Mouse (Mus musculus) stomach, postnatal 0 days (tissue): ENCODE results near the gene Tmem235. TPM values are rescaled to one million over a fixed set of nuclear protein-coding genes. Genes with fewer than 3 reads are reported as not detected.

ENCODE experiments used
- ATAC-seq: fragments of 200-750 bp; cut with Nextera tagmentation; 2 replicates; pipeline ENCODE4 v1.8.0; 2017; ENCODE audit not compliant: low FRiP score, low TSS enrichment
- DNase-seq: peaks from one replicate; pipeline ENCODE4 v3.0.0-alpha.2; 2016; ENCODE audit warnings: low spot score
- H3K27ac ChIP-seq: fragments of 300-500 bp; sonication (generic); replicated peaks from 2 replicates; pipeline ENCODE4 v1.5.1; 2014; ENCODE audit warnings: mild to moderate bottlenecking, control low read depth
- H3K27me3 ChIP-seq: fragments of 300-500 bp; sonication (generic); 2 replicates; pipeline ENCODE4 v1.6.1; 2014; ENCODE audit warnings: low read length; ENCODE audit not compliant: control insufficient read depth, insufficient read depth
- H3K36me3 ChIP-seq: fragments of 300-500 bp; sonication (generic); 2 replicates; pipeline ENCODE4 v1.6.1; 2014; ENCODE audit warnings: low read length, mixed read lengths; ENCODE audit not compliant: control insufficient read depth, insufficient read depth
- H3K4me1 ChIP-seq: fragments of 300-500 bp; sonication (generic); replicated peaks from 2 replicates; pipeline ENCODE4 v1.6.1; 2014; ENCODE audit warnings: antibody characterized with exemption; ENCODE audit not compliant: control insufficient read depth, insufficient read depth
- H3K4me2 ChIP-seq: fragments of 300-500 bp; sonication (generic); replicated peaks from 2 replicates; pipeline ENCODE4 v1.6.1; 2014; ENCODE audit warnings: low read depth, mild to moderate bottlenecking, control low read depth, moderate library complexity
- H3K4me3 ChIP-seq: fragments of 300-500 bp; sonication (generic); 2 replicates; pipeline ENCODE4 v1.5.1; 2014; ENCODE audit warnings: low read depth, low read length, control low read depth
- H3K9ac ChIP-seq: fragments of 300-500 bp; sonication (generic); 2 replicates; pipeline ENCODE4 v1.6.1; 2014; ENCODE audit warnings: mild to moderate bottlenecking, low read length, control low read depth, mixed read lengths
- H3K9me3 ChIP-seq: fragments of 300-500 bp; sonication (generic); 2 replicates; pipeline ENCODE4 v1.6.1; 2016; ENCODE audit warnings: low read length; ENCODE audit not compliant: control insufficient read depth
- CTCF ChIP-seq: IDR thresholded peaks from 2 replicates; pipeline ENCODE4 v1.5.1; 2016; ENCODE audit warnings: antibody characterized with exemption, low read depth, mild to moderate bottlenecking, moderate library complexity
- EP300 ChIP-seq: optimal IDR thresholded peaks from 2 replicates; pipeline ENCODE3; 2016; ENCODE audit warnings: antibody characterized with exemption
- WGBS: fragments of 180-500 bp; shearing (Covaris S2); extraction: QIAGEN DNeasy Blood & Tissue Kit; methylation state at CpG from one replicate; pipeline ENCODE4 v1.1.7; 2014; 5-methylcytosine and 5-hydroxymethylcytosine counted together
- polyA plus RNA-seq: library from polyadenylated mRNA; unstranded; fragments of >200 nt; fragmentation: Nextera tagmentation; extraction: Ambion mirVana; gene quantifications from 2 replicates; pipeline ENCODE4 v1.2.1, GENCODE M21; 2015

Gene Tmem235
- polyA plus RNA-seq, 1 experiment from 2014 or later: not detected

GRCm38 (mm10) chr11:117858392-117858791, 2.2 kb upstream of the Tmem235 start:
- WGBS: 67% methylated on average over 3 of the region's 3 CpGs
- Histone ChIP-seq H3K36me3 (no peaks in the 10 kb centered on the region; the same call in 1 of the 2 replicates), H3K27me3 (peaks cover 3% of the 10 kb centered on the region; the same call in 1 of the 2 replicates), H3K4me1 (no peaks in the 10 kb centered on the region), H3K4me3 (no peak overlapping the region), H3K9me3 (no peaks in the 10 kb centered on the region), H3K4me2 (no peak overlapping the region), H3K9ac (no peak overlapping the region), H3K27ac (no peak overlapping the region)
- TF ChIP-seq EP300 (no peak), CTCF (no peak)
- ATAC-seq (no peak), DNase-seq (no peak)

GRCm38 (mm10) chr11:117863174-117863856, 2.8 kb downstream of the Tmem235 start:
- Histone ChIP-seq H3K27ac (no peak overlapping the region), H3K4me2 (no peak overlapping the region), H3K9me3 (no peaks in the 10 kb centered on the region), H3K4me1 (0 out of 2 replicates have a peak, but pooled peaks cover 2% of the 10 kb centered on the region), H3K36me3 (no peaks in the 10 kb centered on the region), H3K9ac (no peak overlapping the region), H3K27me3 (peaks cover 3% of the 10 kb centered on the region; the same call in 1 of the 2 replicates), H3K4me3 (no peak overlapping the region)
- ATAC-seq (no peak), DNase-seq (no peak)
- TF ChIP-seq CTCF: no peak
- TF ChIP-seq EP300: no peak
- WGBS: 32% methylated on average over 11 of the region's 11 CpGs

GRCm38 (mm10) chr11:117864805-117865204, 4.3 kb downstream of the Tmem235 start:
- Histone ChIP-seq H3K9me3 (no peaks in the 10 kb centered on the region), H3K4me2 (no peak overlapping the region), H3K4me1 (0 out of 2 replicates have a peak, but pooled peaks cover 2% of the 10 kb centered on the region), H3K27ac (no peak overlapping the region), H3K4me3 (no peak overlapping the region), H3K9ac (no peak overlapping the region), H3K27me3 (peaks cover 3% of the 10 kb centered on the region; the same call in 1 of the 2 replicates), H3K36me3 (no peaks in the 10 kb centered on the region)
- 75% methylated on average over 2 of the region's 2 CpGs for WGBS
- no peak for TF ChIP-seq EP300
- ATAC-seq: no peak
- no peak for DNase-seq

- peaks cover 2% of the 10 kb centered on the region; the same call in 1 of the 2 replicates for H3K27me3 ChIP-seq
- H3K4me3 ChIP-seq: no peak overlapping the region
- H3K9me3 ChIP-seq: no peaks in the 10 kb centered on the region
- no peak for DNase-seq
- H3K4me2 ChIP-seq: no peak overlapping the region
- ATAC-seq: no peak
- H3K4me1 ChIP-seq: 0 out of 2 replicates have a peak, but pooled peaks cover 2% of the 10 kb centered on the region
- H3K36me3 ChIP-seq: no peaks in the 10 kb centered on the region
- H3K9ac ChIP-seq: no peak overlapping the region
- no peak for TF ChIP-seq CTCF
- TF ChIP-seq EP300: no peak
- no peak overlapping the region for H3K27ac ChIP-seq
- 47% methylated on average over 6 of the region's 6 CpGs for WGBS
Measured at GRCm38 (mm10) chr11:117865988-117866387, 5.4 kb downstream of the Tmem235 start.

GRCm38 (mm10) chr11:117870688-117871365, 10.3 kb downstream of the Tmem235 start:
- 39% methylated on average over 12 of the region's 12 CpGs for WGBS

GRCm38 (mm10) chr11:117871376-117871775, 10.8 kb downstream of the Tmem235 start:
- H3K4me1 ChIP-seq: no peaks in the 10 kb centered on the region
- no peak overlapping the region for H3K27ac ChIP-seq
- DNase-seq (no peak), ATAC-seq (no peak)
- no peaks in the 10 kb centered on the region for H3K36me3 ChIP-seq
- H3K9me3 ChIP-seq: no peaks in the 10 kb centered on the region
- no peak overlapping the region for H3K4me2 ChIP-seq
- 75% methylated on average over 5 of the region's 5 CpGs for WGBS
- no peak overlapping the region for H3K4me3 ChIP-seq
- TF ChIP-seq CTCF (no peak), EP300 (no peak)
- H3K27me3 ChIP-seq: no peaks in the 10 kb centered on the region
- no peak overlapping the region for H3K9ac ChIP-seq

More at GRCm38 (mm10) chr11:117870688-117871365, 10.3 kb downstream of the Tmem235 start:
- Histone ChIP-seq H3K27ac (no peak overlapping the region), H3K9me3 (no peaks in the 10 kb centered on the region), H3K27me3 (no peaks in the 10 kb centered on the region), H3K4me3 (no peak overlapping the region), H3K36me3 (no peaks in the 10 kb centered on the region), H3K4me1 (0 out of 2 replicates have a peak, but pooled peaks cover 2% of the 10 kb centered on the region), H3K4me2 (no peak overlapping the region), H3K9ac (no peak overlapping the region)
- DNase-seq (peak; percentile 78), ATAC-seq (no peak; the same call in 1 of the 2 replicates)
- TF ChIP-seq CTCF (peak; percentile 99), EP300 (no peak)
